Mouse (Mus musculus) lung, postnatal 14 days (tissue): ENCODE measurements around the gene Fscn2.
"Not testable (repeated sequence)": the region's sequence is repeated elsewhere in the genome, so short reads cannot be mapped to it uniquely, and the experiment has no call there.

Experiments
- DNase-seq: peaks from one replicate; pipeline ENCODE4 v3.0.0; 2021

Gene Fscn2

DNA sequence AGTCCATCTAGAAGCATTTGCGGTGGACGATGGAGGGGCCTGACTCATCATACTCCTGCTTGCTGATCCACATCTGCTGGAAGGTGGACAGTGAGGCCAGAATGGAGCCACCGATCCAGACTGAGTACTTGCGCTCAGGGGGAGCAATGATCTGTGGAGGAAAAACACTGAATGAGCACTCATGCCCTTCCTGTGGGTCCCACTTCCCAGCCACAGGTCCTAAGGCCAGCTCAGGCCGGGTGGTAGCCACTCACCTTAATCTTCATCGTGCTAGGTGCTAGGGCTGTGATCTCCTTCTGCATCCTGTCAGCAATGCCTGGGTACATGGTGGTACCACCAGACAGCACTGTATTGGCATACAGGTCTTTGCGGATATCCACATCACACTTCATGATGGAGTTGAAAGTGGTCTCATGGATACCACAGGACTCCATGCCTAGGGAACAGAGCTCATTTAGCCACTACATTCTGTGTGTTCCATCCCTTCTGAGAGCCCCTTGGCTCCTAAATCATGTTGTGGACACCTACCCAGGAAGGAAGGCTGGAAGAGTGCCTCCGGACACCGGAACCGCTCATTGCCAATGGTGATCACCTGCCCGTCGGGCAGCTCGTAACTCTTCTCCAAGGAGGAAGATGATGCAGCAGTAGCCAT, 14.8 kb upstream of the Fscn2 start:
- not testable (repeated sequence) for DNase-seq

DNA sequence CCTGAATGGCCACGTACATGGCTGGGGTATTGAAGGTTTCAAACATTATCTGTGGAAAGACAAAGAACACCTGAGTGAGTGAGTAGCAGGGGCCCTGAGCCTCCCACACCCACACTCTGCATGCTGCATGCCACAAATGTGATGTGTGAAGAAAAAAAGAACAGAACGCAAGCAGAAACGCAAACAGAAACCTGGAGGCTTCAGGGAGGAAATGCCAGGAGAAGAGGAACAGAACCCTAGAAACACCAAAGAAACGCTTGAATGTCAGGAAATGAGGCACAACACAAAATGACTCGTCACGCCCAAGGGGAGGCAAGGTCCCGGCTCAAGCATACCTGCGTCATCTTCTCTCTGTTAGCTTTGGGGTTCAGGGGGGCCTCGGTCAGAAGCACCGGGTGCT, 14.0 kb upstream of the Fscn2 start:
- no peak for DNase-seq

DNA sequence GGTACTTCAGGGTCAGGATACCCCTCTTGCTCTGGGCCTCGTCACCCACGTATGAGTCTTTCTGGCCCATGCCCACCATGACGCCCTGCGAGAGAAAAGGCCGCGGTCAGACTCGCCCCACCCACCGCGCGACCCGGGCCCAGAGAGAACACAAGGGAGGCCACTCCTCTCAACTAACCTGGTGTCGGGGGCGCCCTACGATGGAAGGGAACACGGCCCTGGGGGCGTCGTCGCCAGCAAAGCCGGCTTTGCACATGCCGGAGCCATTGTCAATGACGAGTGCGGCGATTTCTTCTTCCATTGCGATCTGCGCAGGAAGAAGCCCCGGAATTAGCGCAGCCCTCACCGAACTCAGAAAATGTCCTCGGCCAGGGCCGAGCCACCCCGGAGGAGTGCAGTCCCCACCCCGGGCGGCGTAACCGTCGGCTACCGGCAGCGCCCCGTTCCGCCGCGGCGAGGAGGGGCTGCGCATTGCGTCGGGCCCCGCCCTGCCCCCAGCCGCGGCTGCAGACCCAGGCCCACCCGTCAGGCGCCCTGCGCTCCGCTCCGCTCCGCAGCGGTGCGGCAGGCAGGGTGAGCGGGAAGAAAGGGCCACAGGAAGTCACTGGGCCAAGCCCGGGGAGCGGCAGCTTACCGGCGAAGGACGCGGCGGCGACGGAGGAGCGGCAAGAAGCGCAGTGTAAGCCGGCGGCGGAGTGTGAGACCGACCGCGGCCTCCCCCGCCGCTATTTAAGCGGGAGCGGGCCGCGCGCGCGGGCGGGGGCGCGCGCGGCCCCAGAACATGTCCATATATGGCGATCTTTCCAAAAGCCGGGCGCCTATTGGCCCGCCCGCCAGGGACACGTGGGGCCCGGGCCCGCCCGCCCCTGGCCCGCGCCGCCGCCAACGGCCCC, 13.3 kb upstream of the Fscn2 start, which contains the start of gene Actg1:
TSS of gene Actg1 (minus strand) at position 752 of the 893 bp plus-strand sequence.
- DNase-seq, result peak; percentile 86

DNA sequence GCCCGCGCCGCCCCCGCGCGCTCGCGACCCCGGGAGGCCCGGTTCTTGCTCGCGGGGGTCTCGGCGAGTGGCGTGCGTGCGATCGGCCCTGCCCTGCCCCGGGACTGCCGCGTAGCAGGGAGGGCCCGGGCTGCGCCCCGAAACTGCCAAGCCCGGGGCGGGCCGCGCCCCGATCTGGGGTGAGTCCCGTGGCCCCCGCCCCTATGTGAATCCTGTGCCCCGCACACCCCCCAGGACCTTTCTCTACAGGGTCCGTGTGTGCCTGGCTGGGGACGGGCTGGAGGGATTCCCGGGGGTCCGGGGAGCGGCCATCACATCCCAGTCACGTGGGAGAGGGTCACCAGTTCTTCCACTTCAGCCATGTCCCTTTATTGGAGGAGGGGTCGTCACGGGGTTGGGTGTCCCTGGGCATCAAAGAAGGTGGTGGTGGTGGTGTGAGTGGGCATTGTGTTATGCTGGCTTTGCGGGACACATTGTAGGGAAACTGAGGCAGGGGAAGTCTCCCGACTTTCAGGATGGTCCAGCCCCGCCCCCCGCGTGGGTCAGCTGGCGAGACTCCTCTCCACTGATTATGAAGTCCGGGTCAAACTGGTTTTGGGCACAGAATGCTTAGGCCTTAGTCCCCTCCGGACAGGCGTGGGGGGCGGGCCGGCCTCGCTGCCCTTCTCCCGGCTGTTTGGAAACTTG, 12.5 kb upstream of the Fscn2 start:
- peak; percentile 55 for DNase-seq

DNA sequence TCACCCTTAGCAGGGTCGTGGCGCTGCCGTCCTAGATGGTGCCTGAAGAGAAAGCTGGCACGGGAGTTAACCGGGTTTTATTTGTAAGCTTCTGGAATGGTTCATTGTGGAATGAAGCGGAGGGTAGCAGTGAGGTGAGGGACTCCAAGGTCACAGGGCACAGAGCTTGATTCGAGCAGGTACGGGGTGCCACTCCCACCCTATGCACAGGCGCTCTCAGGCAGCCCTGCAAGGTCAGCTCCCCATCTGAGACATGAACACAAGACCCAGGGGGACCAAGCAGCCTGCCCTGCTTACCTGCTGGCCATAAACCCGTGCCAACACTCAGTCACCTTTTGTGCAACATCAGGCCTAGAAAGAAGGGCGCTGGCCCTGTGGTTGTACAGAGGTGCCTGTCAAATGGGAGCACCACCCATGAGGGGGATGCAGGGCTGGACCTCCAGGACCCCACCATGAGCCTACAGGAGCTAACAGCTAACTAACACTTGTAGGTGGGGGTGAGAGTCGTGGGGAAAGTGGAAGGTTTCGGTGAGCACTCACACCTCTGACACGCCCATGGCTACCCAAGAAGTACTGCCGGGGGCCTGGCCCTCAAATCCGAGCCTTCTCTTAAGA, 11.9 kb upstream of the Fscn2 start:
- no peak for DNase-seq

DNA sequence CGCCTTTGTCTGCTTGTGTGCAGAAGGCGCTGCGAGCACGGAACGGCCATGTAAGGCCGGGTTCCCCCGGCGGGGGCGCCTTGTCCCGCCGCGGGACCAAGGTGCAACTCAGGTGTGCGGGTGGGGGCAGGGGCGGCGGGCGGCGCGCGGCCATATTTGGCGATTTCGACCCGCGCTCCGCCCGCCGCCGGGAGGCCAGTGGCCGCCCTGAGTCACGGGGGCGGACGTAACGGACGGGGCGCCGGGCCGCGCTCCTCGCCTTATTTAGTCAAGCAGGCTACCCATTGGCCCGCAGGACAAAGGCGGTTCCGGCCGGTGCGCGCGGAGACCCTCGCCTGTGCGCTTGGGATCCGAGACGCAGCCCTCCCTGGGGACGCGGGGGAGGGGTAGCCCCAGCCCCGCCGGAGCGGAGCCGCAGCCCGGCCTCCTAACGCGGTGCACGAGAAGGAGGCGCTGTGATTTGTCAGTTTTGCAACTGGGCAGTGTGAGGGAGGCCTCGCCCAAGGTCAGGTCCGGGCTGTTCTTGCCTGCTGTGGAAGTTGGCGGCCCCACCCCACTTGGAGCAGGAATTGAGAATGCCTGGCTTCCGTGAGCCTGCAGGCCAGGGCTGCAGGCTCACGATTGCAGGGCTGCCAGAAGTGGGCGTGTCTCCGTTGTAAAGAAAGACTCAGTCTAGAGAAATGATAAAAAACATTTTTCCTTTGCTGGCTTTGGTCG, 11.2 kb upstream of the Fscn2 start:
- peak; percentile 88 for DNase-seq

DNA sequence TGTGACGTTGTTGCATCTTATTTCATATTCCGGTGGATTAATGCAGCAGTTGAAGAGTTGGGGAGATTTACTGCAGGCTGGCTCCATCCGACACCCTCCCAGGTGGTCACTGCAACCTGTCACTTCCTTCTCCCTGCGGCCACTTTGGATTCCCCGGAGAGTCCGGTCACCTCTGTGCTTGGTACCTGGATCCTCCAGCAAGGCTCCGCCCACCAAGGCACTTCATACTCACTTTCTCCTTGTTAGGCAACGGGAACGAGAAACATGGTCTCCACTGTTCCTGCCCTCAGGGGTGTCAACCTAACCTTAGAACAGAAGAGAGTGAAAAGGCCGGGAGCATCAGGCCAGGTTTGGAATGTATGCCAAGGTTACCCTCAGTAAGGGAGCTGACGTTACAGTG, 10.6 kb upstream of the Fscn2 start:
- peak; percentile 60 for DNase-seq

DNA sequence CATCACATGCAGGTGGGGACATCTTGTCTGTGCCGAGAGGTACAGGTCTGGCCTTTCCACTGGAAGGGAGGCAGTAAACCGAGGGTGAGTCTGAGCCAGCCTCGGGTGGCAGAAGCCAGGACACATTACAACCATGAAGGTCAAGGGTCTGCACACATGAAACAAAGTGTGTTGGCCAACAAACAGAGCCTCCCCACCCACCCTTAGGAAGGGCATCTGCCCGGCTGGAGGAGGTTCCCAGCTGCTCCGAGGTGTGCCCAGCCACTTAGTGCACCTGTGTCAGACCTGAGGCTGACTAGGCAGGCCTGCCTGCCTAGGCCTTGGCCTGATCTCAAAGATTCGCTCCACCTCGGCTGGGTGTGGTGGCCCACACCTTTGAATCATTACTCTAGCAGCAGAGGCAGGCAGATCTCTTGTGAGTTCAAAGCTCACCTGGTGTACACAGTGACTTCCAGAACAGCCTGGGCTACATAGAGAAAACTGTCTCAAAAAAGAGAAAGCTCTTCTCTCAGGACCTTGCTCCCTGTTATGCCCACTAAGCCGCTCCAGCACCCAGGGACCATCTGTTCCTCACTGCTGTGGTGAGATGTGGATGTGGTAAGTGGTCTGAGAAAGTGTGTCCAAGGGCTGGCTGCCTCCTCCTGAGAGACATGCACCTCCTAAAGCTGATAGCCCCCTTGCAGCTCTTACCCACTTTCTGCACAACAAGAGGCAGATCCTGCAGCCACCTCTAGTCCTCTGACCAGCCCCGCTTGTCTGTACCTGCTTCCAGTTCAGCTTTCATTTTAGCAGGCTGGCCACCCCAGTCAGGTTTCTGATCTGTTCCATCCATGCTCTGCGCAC, 9.9 kb upstream of the Fscn2 start:
- DNase-seq, result no peak

DNA sequence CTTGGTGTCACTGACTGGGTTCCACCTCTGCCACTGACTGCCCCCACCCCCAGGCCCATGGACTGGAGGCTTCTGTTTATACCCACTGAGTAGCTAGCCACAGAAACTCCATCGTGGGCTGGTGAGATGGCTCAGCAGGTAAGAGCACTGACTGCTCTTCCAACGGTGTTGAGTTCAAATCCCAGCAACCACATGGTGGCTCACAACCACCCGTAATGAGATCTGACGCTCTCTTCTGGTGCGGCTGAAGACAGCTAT, 9.3 kb upstream of the Fscn2 start:
- DNase-seq, result not testable (repeated sequence)

DNA sequence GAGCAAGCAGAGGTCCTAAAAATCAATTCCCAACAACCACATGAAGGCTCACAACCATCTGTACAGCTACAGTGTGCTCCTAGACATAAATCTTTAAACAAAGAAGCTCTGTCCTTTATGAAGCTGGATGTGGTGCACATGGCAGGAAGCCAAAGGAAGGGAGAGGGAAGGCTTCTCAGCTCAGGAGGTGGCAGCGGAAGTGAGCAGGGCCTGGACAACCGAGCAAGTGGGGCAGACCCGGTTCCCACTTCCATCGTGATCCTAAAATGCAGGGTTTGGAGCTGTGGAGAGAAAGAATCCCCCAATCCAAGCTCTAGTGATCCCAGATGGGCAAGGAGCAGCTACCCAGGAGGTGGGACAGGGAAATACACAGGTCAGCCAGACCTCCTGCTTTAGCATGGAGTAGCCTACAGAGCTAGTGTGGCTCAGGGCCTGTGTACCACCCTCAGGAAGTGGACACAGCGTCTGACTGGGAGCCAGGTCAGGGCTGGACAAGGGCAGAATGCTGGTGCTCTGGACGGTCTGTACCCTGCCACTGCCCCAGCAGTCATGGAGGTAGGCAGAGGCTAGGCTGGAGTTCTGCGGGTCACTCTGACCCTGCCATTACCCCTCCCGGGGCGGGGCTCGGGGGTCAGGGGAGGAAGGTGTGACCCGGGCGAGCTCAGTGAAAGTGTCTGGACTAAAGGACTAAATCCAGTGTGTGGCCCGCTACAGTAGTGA, 8.6 kb upstream of the Fscn2 start:
- DNase-seq, result peak; percentile 55

DNA sequence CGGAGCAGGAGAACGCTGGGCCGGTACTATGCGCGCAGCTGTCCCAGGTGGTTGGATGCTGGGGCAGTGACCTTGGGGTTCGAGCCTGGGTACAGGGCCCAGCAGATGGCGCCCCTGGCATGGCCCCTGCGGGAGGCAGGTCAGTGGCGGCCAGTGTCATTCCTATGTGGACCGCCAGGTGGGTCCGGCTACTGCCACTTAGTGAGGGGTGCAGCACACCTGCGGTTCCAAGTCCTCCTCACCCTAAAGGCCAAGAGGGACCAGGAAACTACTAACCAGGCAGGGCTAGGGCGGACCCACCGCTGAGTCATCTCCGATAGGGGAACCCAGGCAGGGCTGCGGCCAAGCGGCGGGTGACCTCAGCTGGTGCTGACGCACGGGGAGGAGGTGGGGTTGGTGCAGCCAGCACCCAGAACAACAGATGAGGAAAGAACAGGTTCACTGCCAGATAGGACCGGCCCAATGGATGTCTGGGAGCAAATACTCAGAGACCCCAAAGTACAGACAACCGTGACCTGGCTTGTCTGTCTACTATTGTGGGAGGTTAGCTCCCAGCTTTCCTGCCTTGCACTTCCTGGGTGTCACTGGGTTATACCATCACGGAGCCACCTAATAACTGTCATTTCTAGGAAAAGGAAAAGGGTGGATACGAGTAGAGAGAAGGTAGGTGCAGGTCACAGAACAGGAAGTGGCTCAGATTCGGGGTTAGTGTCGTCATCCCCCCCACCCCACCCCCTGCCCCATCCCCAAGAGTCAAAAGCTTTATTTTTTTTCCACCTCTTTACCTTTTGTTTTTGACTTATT, 7.6 kb upstream of the Fscn2 start:
- peak; percentile 91 for DNase-seq

DNA sequence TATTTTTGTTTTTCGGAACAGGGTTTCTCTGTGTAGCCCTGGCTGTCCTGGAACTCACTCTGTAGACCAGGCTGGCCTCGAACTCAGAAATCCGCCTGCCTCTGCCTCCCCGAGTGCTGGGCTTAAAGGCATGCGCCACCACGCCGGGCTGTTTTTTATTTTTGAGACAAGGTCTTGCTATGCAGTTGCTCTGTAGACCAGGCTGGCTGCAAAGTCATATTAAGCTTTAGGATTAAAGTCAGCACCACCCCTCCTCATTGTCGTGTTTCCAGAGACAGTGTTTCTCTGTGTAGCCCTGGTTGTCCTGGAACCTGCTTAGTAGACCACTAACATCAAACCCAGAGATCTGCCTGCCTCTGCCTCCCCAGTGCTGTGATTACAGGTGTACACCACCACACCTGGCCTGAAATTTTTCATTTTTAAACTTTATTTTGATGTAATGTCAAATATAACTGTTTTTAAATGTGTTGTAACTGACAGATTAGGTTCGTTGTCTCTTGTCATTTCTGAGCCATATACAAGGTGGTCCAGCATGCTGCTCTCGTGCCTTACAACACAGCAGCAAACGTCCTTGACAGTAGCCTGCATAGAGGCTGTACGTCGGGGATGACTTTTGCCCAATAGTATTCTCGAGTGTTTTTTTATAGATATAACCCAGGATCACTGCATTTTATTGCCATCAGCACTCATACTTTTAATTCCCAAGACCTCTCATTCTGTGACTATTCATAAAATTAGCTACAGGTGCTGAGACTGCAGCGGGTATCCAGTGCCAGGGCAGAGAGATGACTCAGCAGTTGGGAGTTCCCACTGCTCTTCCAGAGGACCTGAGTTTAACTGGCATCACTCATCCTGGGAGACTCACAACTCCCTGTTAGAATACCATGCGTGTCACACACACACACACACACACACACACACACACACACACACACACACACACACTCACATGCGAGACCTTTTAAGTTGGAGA, 6.7 kb upstream of the Fscn2 start:
- DNase-seq, result no peak

DNA sequence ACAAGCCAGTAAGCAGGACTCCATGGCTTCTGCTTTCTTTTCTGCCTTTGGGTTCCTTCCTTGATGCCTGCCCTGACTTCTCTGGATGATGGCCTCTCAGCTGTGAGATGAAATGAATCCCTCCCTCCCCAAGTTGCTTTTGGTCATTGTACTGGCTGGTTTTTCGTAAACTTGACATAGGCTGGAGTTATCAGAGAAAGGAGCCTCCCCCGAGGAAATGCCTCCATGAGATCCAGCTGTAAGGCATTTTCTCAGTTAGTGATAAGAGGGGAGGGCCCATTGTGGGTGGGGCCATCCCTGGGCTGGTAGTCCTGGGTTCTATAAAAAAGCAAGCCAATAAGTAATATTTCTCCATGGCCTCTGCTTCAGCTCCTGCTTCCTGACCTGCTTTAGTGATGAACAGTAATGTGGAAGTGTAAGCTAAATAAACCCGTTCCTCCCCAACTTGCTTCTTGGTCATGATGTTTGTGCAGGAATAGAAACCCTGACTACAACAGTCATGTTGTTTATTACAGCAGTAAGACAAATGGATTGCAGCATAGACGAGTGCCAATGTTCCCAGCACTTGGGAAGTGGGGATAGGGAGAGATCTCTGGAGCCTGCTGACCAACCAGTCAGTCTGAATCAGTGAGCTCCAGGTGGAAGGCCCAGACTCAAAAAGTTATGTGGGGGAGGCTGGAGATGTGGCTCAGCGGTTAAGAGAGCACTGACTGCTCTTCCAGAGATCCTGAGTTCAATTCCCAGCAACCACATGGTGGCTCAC, 5.9 kb upstream of the Fscn2 start:
- DNase-seq, result no peak

DNA sequence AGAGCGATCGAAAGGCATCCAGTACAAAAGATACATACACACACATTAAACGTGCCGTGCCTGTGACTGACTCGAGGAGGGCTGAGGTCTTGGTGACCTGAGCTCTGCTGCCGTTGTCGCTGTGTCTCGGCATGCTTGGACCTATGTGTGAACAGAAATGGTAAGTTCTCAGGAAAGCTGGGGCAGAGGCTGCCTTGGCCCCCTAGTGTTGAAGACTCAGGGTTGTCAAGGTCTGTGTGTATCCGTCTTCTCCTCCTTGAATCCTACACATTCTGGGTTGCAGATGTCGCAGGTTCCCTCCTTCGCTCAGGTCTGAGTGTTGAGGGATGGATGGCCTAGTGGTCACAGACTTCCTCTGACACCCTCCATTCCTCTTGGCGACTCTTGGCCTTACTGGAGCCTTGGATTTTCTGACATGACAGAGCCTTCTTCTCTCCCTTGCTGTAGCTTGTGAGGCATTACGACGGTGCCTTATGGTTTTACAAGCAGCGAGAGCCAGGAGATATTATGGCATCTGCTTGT, 5.0 kb upstream of the Fscn2 start:
- no peak for DNase-seq

DNA sequence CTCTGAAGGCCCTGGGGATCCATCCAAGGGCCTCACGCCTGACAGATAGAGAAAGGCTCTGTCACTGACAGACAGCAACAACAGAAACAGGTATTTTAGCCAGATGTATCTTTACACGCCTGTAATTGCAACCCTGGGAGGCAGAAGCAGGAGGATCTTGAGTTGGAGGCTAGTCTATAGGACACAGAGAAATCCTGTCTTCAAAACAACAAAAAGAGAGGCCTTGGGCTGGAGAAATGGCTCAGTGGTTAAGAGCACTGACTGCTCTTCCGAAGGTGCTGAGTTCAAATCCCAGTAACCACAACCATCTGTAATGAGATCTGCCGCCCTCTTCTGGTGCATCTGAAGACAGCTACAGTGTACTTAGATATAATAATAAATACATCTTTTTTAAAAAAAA, 4.4 kb upstream of the Fscn2 start:
- DNase-seq, result no peak

DNA sequence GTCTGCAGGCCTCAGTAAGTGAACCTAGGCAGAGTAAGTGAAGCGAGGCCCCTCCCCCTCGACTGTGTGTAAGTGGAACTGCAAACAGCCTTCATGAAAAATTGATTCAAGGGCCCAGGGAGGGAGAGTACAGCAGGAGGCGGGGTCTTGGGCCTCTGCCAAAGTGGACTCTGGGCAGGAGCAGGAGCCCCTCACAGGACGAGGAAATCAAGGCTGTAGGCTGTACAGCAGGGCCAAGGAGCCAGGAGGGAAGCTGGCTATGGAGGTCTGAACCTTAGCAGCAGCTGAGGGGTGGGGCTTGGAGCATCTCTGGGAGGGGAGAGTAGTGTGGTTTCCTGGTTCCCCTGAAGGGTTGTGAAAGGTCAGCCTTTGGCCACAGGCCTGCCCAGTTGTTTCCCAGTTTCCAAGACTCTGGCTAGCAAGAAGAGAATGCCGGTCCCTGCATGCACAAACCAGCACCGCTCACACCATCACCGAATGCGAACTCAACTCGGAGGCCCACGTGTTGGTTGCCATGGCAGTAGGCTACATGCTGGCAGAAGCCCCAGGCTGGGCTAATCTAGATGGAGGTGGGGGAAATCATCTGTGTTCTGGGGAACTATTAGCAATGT, 3.4 kb upstream of the Fscn2 start:
- peak; percentile 79 for DNase-seq

DNA sequence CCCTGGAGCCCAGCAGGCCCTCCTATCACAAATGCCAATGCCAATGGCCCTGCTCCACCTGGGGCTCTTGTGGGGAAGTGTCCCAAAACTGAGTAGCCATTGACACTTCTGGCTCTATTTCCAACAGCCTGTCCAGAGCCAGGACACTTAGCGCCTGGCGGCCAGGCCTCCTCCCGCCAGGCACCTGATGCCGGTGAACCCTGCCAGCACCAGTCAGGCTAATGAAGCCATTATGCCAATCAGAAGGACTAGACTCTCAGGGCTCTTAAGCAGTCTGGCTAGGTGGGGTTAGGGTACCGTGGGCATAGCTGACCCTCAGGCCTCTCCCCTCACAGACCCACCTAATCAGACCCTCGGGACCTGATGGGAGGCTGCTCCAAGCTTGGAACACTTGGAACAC, 1.9 kb upstream of the Fscn2 start:
- DNase-seq, result no peak

DNA sequence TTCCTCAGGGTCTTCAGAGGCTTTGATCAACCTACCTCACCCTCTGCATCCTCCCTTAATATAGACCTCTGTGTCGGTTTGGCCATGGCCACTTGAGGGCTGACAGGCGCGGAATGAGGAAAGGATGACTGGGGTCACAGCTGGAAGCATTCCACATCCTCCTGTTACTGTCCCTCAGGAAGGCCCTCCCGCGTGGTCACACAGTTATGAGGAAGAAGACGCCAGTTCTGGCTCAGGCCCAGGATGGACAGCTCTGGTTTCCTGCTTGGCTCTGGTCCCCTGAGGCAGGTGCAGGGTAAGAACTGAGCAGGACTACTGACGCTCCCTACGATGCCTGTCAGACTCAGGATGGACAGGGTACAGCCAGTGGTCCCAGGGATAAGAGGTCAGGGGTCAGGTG, 1.3 kb upstream of the Fscn2 start:
- DNase-seq, result no peak
